Comparison of ENCODE assay signal across 13 mouse cellular contexts in genomic region chr1:24097541-24097940, GRCm38 (mm10). TPM values are rescaled to one million over a fixed set of nuclear protein-coding genes. Genes with fewer than 3 reads are reported as not detected.
A peak's percentile ranks its signal among the peaks of the same experiment; 100 is the strongest.
DNase-seq lines count a peak whose midpoint lies in the region; ATAC-seq lines count a peak whose summit lies in the region.
"Had no signal": no experiment of that assay in that cellular context is flagged by ENCODE, and none has a peak within 500 bp of the region (broad histone marks: within the 10 kb centered on the region; RNA-seq: fewer than 3 reads in every experiment).

No protein-coding gene starts in this region.

- H3K9ac ChIP-seq in hindbrain, embryonic 14.5 days = no peak overlapping the region
- H3K9ac ChIP-seq in hindbrain, embryonic 12.5 days = no peak overlapping the region
- H3K9ac ChIP-seq in hindbrain, embryonic 16.5 days (ENCODE audit: low read depth, low read length) = no peak overlapping the region
- H3K9ac ChIP-seq in neural tube, embryonic 15.5 days (replicated peaks) = no peak overlapping the region
- H3K9ac ChIP-seq: midbrain, embryonic 12.5 days had no signal

- no peak overlapping the region for H3K4me3 ChIP-seq in hindbrain, embryonic 14.5 days (replicated peaks; ENCODE audit: low read length)
- no peak overlapping the region for H3K4me3 ChIP-seq in hindbrain, embryonic 12.5 days
- H3K4me3 ChIP-seq in hindbrain, embryonic 16.5 days (ENCODE audit: low read length) = no peak overlapping the region
- no peak overlapping the region for H3K4me3 ChIP-seq in neural tube, embryonic 15.5 days (replicated peaks)
- H3K4me3 ChIP-seq: midbrain, embryonic 12.5 days had no signal

- peak overlapping the region; percentile 26; the same call in 1 of the 2 replicates for H3K4me2 ChIP-seq in hindbrain, embryonic 14.5 days (replicated peaks)
- H3K4me2 ChIP-seq in hindbrain, embryonic 12.5 days (replicated peaks) = no peak overlapping the region
- peak overlapping the region; percentile 10; the same call in 1 of the 2 replicates for H3K4me2 ChIP-seq in hindbrain, embryonic 16.5 days (ENCODE audit: low read length)
- H3K4me2 ChIP-seq in neural tube, embryonic 15.5 days = 0 out of 2 replicates have a peak overlapping the region, but pooled peaks have one; percentile 7
- H3K4me2 ChIP-seq: midbrain, embryonic 12.5 days had no signal

- H3K27me3 ChIP-seq in hindbrain, embryonic 14.5 days (ENCODE audit: control insufficient read depth, insufficient read depth, low read length) = no peaks in the 10 kb centered on the region
- H3K27me3 ChIP-seq in hindbrain, embryonic 12.5 days = no peaks in the 10 kb centered on the region
- H3K27me3 ChIP-seq in hindbrain, embryonic 16.5 days (replicated peaks; ENCODE audit: control insufficient read depth, insufficient read depth, low read length) = no peaks in the 10 kb centered on the region
- H3K27me3 ChIP-seq in neural tube, embryonic 15.5 days (replicated peaks) = no peaks in the 10 kb centered on the region
- H3K27me3 ChIP-seq: midbrain, embryonic 12.5 days had no signal

- H3K9me3 ChIP-seq in hindbrain, embryonic 14.5 days (ENCODE audit: control insufficient read depth, low read length) = no peaks in the 10 kb centered on the region
- no peaks in the 10 kb centered on the region for H3K9me3 ChIP-seq in hindbrain, embryonic 12.5 days (replicated peaks)
- no peaks in the 10 kb centered on the region for H3K9me3 ChIP-seq in hindbrain, embryonic 16.5 days (ENCODE audit: control insufficient read depth, low read length)
- H3K9me3 ChIP-seq in neural tube, embryonic 15.5 days (replicated peaks) = no peaks in the 10 kb centered on the region
- H3K9me3 ChIP-seq: midbrain, embryonic 12.5 days had no signal

- DNase-seq in hindbrain, embryonic 14.5 days (ENCODE audit: low spot score) = no peak
- peak; percentile 57 for DNase-seq in large intestine, adult 2 months (ENCODE audit: low read depth, low spot score)
- DNase-seq in gastrocnemius, postnatal 10 days = no peak
- DNase-seq in gastrocnemius, adult 8-10 months (ENCODE audit: low spot score in 2 of 2) = no peak
- DNase-seq: cerebellum, adult 2 months; embryo, embryonic 11 days; kidney, adult 18-20 months; right cerebral cortex, adult 18-20 months; thymus, postnatal 25 days had no signal

- peaks cover 16% of the 10 kb centered on the region for H3K4me1 ChIP-seq in hindbrain, embryonic 14.5 days (replicated peaks; ENCODE audit: control insufficient read depth, insufficient read depth, low read length)
- H3K4me1 ChIP-seq in hindbrain, embryonic 12.5 days = peaks cover 4% of the 10 kb centered on the region
- H3K4me1 ChIP-seq in hindbrain, embryonic 16.5 days (ENCODE audit: control insufficient read depth, insufficient read depth, low read depth, low read length) = peaks cover 9% of the 10 kb centered on the region
- peaks cover 18% of the 10 kb centered on the region for H3K4me1 ChIP-seq in neural tube, embryonic 15.5 days

- H3K36me3 ChIP-seq in hindbrain, embryonic 14.5 days (replicated peaks; ENCODE audit: control insufficient read depth, insufficient read depth) = no peaks in the 10 kb centered on the region
- no peaks in the 10 kb centered on the region for H3K36me3 ChIP-seq in hindbrain, embryonic 12.5 days
- no peaks in the 10 kb centered on the region for H3K36me3 ChIP-seq in hindbrain, embryonic 16.5 days (ENCODE audit: control insufficient read depth, insufficient read depth, low read length)
- no peaks in the 10 kb centered on the region for H3K36me3 ChIP-seq in neural tube, embryonic 15.5 days
- H3K36me3 ChIP-seq: midbrain, embryonic 12.5 days had no signal

- no peak overlapping the region for H3K27ac ChIP-seq in hindbrain, embryonic 14.5 days
- no peak overlapping the region for H3K27ac ChIP-seq in hindbrain, embryonic 12.5 days
- H3K27ac ChIP-seq in hindbrain, embryonic 16.5 days (ENCODE audit: low read depth, low read length) = no peak overlapping the region
- H3K27ac ChIP-seq in neural tube, embryonic 15.5 days (replicated peaks) = no peak overlapping the region
- H3K27ac ChIP-seq: midbrain, embryonic 12.5 days had no signal

- no peak for ATAC-seq in hindbrain, embryonic 14.5 days (ENCODE audit: low FRiP score)
- no peak for ATAC-seq in hindbrain, embryonic 12.5 days (ENCODE audit: low FRiP score)
- ATAC-seq in hindbrain, embryonic 16.5 days = no peak
- ATAC-seq in neural tube, embryonic 15.5 days (ENCODE audit: low FRiP score) = no peak

- 48% methylated on average over 8 of the region's 8 CpGs for WGBS in hindbrain, embryonic 14.5 days
- 44% methylated on average over 8 of the region's 8 CpGs for WGBS in hindbrain, embryonic 12.5 days
- 41% methylated on average over 8 of the region's 8 CpGs for WGBS in hindbrain, embryonic 16.5 days
- 21% methylated on average over 8 of the region's 8 CpGs for WGBS in large intestine, adult 2 months
- WGBS in neural tube, embryonic 15.5 days = 22% methylated on average over 8 of the region's 8 CpGs

RNA-seq across cellular contexts. Expression of gene Fam135a, which starts 2.6 kb away (rescaled TPM):
- polyA plus RNA-seq in hindbrain, embryonic 14.5 days (2014; fragmentation: Nextera tagmentation; extraction: Ambion mirVana) = 27.4 and 27.6 TPM in 2 replicates
- 46.1 and 47.6 TPM in 2 replicates for polyA plus RNA-seq in hindbrain, embryonic 12.5 days (2016; fragmentation: Nextera tagmentation; extraction: Ambion mirVana)
- polyA plus RNA-seq in hindbrain, embryonic 16.5 days (2015; fragmentation: Nextera tagmentation; extraction: Ambion mirVana) = 23.3 and 23.9 TPM in 2 replicates
- polyA plus RNA-seq in large intestine, adult 2 months (2012; rRNA removed) = 8.7 and 12.9 TPM in 2 replicates
- polyA plus RNA-seq in neural tube, embryonic 15.5 days (2015; fragmentation: Nextera tagmentation; extraction: Ambion mirVana) = 22.9 and 24.1 TPM in 2 replicates
- 10 to 100 TPM; 21.5 to 27.6 TPM for total RNA-seq in gastrocnemius, postnatal 10 days (2021)
- 10 to 100 TPM; 17.1 to 22.7 (median 19.2) TPM for total RNA-seq in gastrocnemius, adult 8-10 months (2022)
